Mouse (Mus musculus) limb, embryonic 12.5 days (tissue): Measurements from ENCODE around the gene Enthd1. TPM values are rescaled to one million over a fixed set of nuclear protein-coding genes. Genes with fewer than 3 reads are reported as not detected.

Experiments
- ATAC-seq: fragments of 200-750 bp; cut with Nextera tagmentation; 2 replicates; pipeline ENCODE4 v1.8.0; 2017; ENCODE audit warnings: low read depth, moderate TSS enrichment; ENCODE audit not compliant: insufficient number of reproducible peaks, insufficient read depth, low FRiP score, low TSS enrichment
- H3K27ac ChIP-seq: fragments of 300-500 bp; sonication (generic); 2 replicates; pipeline ENCODE4 v1.5.1; 2016; ENCODE audit warnings: mild to moderate bottlenecking, moderate library complexity
- H3K27me3 ChIP-seq: fragments of 300-500 bp; sonication (generic); 2 replicates; pipeline ENCODE4 v1.6.1; 2016; ENCODE audit warnings: mild to moderate bottlenecking, moderate library complexity
- H3K36me3 ChIP-seq: fragments of 300-500 bp; sonication (generic); 2 replicates; pipeline ENCODE4 v1.6.1; 2016; ENCODE audit warnings: mild to moderate bottlenecking, moderate library complexity
- H3K4me1 ChIP-seq: fragments of 300-500 bp; sonication (generic); replicated peaks from 2 replicates; pipeline ENCODE4 v1.6.1; 2016
- H3K4me2 ChIP-seq: fragments of 300-500 bp; sonication (generic); 2 replicates; pipeline ENCODE4 v1.6.1; 2016; ENCODE audit warnings: mild to moderate bottlenecking, moderate library complexity
- H3K4me3 ChIP-seq: fragments of 300-500 bp; sonication (generic); replicated peaks from 2 replicates; pipeline ENCODE4 v1.5.1; 2016; ENCODE audit warnings: mild to moderate bottlenecking
- H3K9ac ChIP-seq: fragments of 300-500 bp; sonication (generic); replicated peaks from 2 replicates; pipeline ENCODE4 v1.6.1; 2016; ENCODE audit warnings: mild to moderate bottlenecking, moderate library complexity
- H3K9me3 ChIP-seq: fragments of 300-500 bp; sonication (generic); 2 replicates; pipeline ENCODE4 v1.6.1; 2016; ENCODE audit warnings: mild to moderate bottlenecking, moderate library complexity
- WGBS: fragments of 180-500 bp; shearing (Covaris S2); methylation state at CpG from one replicate; pipeline ENCODE4 v1.1.7; 2016; 5-methylcytosine and 5-hydroxymethylcytosine counted together
- polyA plus RNA-seq: library from polyadenylated mRNA; unstranded; fragments of >200 nt; fragmentation: Nextera tagmentation; extraction: Ambion mirVana; gene quantifications from 2 replicates; pipeline ENCODE4 v1.2.1, GENCODE M21; 2016

Enthd1 gene
- polyA plus RNA-seq, result not detected in 2 replicates

DNA sequence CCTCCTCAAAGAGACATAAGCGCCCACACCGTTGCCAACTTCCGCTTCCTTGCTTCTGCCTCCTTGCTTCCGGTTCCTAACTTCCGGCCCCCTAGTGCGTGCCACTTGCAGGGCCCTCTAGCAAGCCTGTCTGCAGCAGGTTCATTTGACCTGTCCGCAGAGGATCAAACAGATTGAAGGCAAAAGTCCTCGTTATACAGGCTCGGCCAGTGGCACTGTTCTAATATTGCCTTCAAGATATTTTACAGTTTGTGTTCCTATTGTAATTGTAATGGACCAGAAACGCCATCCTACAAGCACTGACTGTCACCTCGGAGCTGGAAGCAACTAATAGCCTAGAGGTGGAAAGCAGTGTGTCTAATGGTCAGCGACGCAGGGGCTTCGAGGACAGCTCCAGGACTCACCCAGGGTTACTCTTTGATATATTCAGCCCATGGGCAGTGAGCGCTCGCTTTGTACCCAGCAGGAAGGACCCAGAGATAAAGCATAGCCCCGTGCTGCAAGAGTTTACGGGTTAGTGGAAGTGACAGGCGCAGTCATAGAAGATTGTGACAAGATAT lies at the start of gene Enthd1:
Gene Enthd1, minus strand, starts transcription at position 51 of the 560 bp plus-strand sequence.
- no peak within 1 kb of the TSS for H3K4me2 ChIP-seq
- no peak within 1 kb of the TSS for H3K4me3 ChIP-seq
- H3K4me1 ChIP-seq, result no peaks in the 10 kb centered on the region
- peaks cover under 1% of the 10 kb centered on the region; the same call in 1 of the 2 replicates for H3K27me3 ChIP-seq
- no peak within 1 kb of the TSS for H3K27ac ChIP-seq
- no peak for ATAC-seq
- no peak within 1 kb of the TSS for H3K9ac ChIP-seq
- no peaks in the 10 kb centered on the region for H3K9me3 ChIP-seq
- H3K36me3 ChIP-seq, result no peaks in the 10 kb centered on the region
- WGBS, result 82% methylated on average over 19 of the region's 19 CpGs

DNA sequence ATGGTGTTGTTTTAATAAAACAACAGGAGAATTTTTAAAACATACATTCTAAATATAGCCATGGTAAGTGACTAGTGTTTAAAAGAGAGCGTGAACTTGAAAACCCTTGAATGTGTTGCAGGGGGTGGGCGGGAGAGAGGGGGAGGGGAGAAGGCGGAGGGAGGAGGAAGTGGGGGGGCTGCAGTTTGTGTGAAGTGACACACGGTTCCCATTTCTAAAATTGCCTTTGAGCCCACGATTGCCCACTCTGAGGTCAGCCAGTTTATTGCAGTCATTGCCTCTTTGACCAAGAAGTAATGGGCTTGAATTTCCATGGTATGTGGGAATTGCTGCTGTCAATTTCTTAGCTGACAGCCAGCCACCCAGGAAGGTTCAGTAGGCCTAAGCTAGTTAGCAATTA lies 48.9 kb upstream of the Enthd1 start:
- 27% methylated on average over 5 of the region's 5 CpGs for WGBS
- Histone ChIP-seq H3K4me3 (no peak overlapping the region), H3K9me3 (no peaks in the 10 kb centered on the region), H3K4me2 (peak overlapping the region; percentile 3; the same call in 1 of the 2 replicates), H3K27me3 (peaks cover 24% of the 10 kb centered on the region), H3K4me1 (peaks cover 16% of the 10 kb centered on the region), H3K9ac (no peak overlapping the region), H3K36me3 (no peaks in the 10 kb centered on the region), H3K27ac (no peak overlapping the region)
- ATAC-seq, result no peak

DNA sequence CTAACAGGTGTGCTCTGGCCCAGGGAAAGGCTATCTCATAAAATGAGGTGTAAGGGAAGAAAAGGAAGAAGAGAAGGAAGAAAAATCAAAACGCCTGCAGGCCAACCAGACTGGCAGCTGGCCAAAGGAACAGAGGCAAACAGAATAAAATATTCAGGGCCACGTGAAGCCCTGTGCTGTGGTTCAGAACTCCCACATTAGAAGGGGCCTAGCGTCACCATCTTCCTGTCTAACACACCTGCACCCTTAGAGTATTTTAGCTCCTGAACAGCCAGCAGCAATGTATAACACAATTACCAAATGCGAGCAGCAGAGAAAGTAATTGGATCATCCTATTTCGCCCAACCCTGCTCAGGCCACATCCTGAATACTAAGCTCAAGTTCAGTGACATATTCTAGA lies 46.5 kb upstream of the Enthd1 start:
- H3K27me3 ChIP-seq, result peaks cover 12% of the 10 kb centered on the region
- H3K9ac ChIP-seq, result no peak overlapping the region
- no peak overlapping the region for H3K4me3 ChIP-seq
- H3K4me1 ChIP-seq, result peaks cover 16% of the 10 kb centered on the region
- no peak for ATAC-seq
- H3K27ac ChIP-seq, result no peak overlapping the region
- WGBS, result 79% methylated on average over 5 of the region's 5 CpGs
- H3K36me3 ChIP-seq, result no peaks in the 10 kb centered on the region
- H3K4me2 ChIP-seq, result no peak overlapping the region
- no peaks in the 10 kb centered on the region for H3K9me3 ChIP-seq

DNA sequence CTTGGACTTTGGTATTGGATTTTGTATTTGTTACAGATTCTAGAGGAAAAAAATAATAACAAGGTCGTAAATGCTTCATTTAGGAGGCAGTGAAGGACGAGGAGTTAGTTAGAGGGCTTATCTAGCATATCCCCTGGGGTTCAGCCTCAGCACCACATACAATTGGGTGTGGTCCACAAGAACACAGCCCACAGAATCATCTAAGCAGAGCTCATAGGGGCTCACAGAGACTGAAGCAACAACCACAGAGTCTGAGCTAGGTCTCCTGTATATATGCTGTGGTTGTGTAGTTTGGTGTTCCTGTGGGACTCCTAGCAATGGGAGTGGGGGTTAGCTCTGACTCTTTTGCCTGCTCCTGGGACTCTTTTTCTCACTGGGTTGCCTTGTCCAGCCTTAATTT lies 45.4 kb upstream of the Enthd1 start:
- Histone ChIP-seq H3K9ac (no peak overlapping the region), H3K9me3 (no peaks in the 10 kb centered on the region), H3K27ac (no peak overlapping the region), H3K4me1 (peaks cover 9% of the 10 kb centered on the region), H3K36me3 (no peaks in the 10 kb centered on the region), H3K27me3 (0 out of 2 replicates have a peak, but pooled peaks cover 3% of the 10 kb centered on the region), H3K4me3 (no peak overlapping the region), H3K4me2 (no peak overlapping the region)
- WGBS, result 62% methylated on average over 2 of the region's 2 CpGs
- ATAC-seq, result no peak

DNA sequence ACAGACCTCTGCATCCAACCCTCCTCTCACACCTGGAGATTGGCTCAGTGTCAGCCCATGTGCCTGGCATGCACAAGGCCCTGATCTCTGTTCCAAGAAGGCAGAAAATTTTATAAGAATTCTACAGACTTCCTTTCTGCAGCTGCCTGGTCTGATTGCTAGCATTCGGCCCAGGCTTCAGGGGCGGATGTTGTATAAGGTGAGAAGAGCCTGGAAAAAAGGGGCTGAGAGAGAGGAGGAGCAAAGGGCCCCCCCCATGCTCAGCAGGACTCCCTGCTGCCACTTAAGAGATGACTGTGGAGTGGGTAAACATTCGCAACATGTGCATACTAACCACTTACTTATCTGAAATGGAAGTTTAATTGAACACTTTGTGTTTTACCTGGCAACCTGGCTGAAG lies 43.0 kb upstream of the Enthd1 start:
- Histone ChIP-seq H3K4me2 (no peak overlapping the region), H3K27ac (no peak overlapping the region), H3K27me3 (no peaks in the 10 kb centered on the region), H3K4me1 (peaks cover 2% of the 10 kb centered on the region; the same call in 1 of the 2 replicates), H3K9me3 (peaks cover 6% of the 10 kb centered on the region), H3K4me3 (no peak overlapping the region), H3K36me3 (no peaks in the 10 kb centered on the region), H3K9ac (no peak overlapping the region)
- no peak for ATAC-seq
- 74% methylated on average over 3 of the region's 3 CpGs for WGBS

DNA sequence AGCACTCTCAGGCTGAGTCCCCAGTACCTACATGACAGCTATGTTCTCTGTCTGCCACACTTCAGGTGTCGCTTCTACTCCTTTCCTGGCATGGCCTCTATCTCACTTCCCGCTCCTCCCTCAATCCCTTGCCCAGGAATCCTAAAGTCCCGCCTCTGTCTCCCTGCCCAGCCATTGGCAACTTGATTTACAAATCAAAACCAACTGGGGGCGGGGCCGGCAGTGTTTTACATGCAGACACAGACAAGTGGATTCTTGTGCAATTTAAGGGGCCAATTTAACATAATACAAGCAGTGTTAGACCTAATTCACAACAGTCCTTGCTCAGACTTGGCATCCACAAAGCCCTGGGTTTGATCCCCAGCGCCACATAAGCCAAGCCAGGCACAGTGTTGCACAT lies 39.1 kb upstream of the Enthd1 start:
- Histone ChIP-seq H3K4me1 (peaks cover 31% of the 10 kb centered on the region), H3K9ac (no peak overlapping the region), H3K9me3 (peaks cover 6% of the 10 kb centered on the region), H3K27me3 (no peaks in the 10 kb centered on the region), H3K27ac (no peak overlapping the region), H3K4me2 (no peak overlapping the region), H3K36me3 (no peaks in the 10 kb centered on the region), H3K4me3 (no peak overlapping the region)
- no peak for ATAC-seq
- WGBS, result 88% methylated on average over 6 of the region's 6 CpGs

DNA sequence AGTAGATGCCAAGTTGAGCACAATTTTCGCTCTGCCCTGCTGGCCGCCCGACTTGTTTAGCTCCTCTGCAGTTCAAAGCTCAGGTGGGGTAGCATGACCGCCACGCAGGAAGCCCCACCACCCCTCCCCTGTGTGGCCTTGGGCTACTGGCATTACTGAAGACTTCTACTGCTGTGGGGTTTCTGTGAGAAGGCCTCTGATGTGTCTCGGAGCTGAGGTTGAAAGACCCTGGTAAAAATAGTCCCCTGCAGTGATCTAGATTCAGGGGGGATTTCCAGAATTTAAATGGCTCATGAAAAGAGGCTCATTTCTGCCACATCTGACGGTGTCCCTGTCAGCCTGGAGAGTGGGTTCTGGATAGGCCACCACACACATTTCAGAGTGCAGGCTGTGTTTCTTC lies 37.5 kb upstream of the Enthd1 start:
- WGBS, result 47% methylated on average over 7 of the region's 7 CpGs
- no peak for ATAC-seq
- Histone ChIP-seq H3K27me3 (no peaks in the 10 kb centered on the region), H3K4me1 (peaks cover 38% of the 10 kb centered on the region), H3K36me3 (no peaks in the 10 kb centered on the region), H3K9me3 (peaks cover 6% of the 10 kb centered on the region), H3K4me2 (no peak overlapping the region), H3K4me3 (no peak overlapping the region), H3K9ac (no peak overlapping the region), H3K27ac (no peak overlapping the region)

DNA sequence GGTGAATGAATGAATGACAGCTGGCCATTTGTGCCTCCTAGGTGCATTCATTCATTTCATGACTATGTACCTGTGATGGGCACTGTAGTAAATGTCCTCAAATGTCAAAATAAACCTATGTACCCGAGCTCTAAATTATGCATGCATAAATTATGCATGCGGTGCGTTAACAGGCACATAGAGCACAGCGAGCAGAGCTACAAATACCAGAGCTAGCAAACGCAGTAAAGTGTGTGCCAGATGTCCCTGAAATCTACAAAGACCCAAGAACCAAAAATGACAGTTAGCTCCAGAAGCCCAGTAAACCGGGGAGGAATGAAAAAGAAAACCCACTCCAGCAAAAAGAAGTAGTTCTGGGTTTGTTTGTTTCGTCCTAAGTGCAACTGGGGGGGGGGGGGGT lies 36.5 kb upstream of the Enthd1 start:
- 51% methylated on average over 7 of the region's 7 CpGs for WGBS

DNA sequence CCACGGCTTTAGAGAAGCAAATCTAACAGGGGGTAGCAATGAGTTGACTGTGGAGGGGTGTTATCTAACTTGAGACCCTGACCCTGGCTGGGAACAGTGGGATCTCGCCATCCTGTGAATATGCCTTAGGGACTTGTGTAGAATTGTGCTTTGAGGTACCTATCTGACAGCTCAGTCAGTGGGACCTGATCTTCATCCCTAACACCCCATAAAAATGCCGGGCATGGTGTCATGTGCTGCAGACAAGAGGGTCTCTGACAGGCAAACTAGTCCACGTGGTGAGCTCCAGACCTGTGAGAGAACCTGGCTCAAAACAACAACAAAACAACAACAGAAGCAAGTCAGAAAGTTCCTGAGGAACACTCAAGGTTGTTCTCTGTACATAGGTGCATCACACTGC lies 34.9 kb upstream of the Enthd1 start:
- no peak overlapping the region for H3K4me2 ChIP-seq
- H3K4me1 ChIP-seq, result peaks cover 52% of the 10 kb centered on the region
- H3K9me3 ChIP-seq, result peaks cover 6% of the 10 kb centered on the region
- H3K4me3 ChIP-seq, result no peak overlapping the region
- no peaks in the 10 kb centered on the region for H3K27me3 ChIP-seq
- WGBS, result 22% methylated on average over 4 of the region's 4 CpGs
- no peak overlapping the region for H3K27ac ChIP-seq
- no peak for ATAC-seq
- H3K9ac ChIP-seq, result no peak overlapping the region
- no peaks in the 10 kb centered on the region for H3K36me3 ChIP-seq

More for the DNA sequence above, 36.5 kb upstream of the Enthd1 start:
- H3K36me3 ChIP-seq, result no peaks in the 10 kb centered on the region
- H3K27me3 ChIP-seq, result no peaks in the 10 kb centered on the region
- H3K4me3 ChIP-seq, result no peak overlapping the region
- ATAC-seq, result no peak
- H3K27ac ChIP-seq, result peak overlapping the region; percentile 35; the same call in 1 of the 2 replicates
- H3K9me3 ChIP-seq, result peaks cover 6% of the 10 kb centered on the region
- no peak overlapping the region for H3K9ac ChIP-seq
- no peak overlapping the region for H3K4me2 ChIP-seq
- H3K4me1 ChIP-seq, result peaks cover 40% of the 10 kb centered on the region

DNA sequence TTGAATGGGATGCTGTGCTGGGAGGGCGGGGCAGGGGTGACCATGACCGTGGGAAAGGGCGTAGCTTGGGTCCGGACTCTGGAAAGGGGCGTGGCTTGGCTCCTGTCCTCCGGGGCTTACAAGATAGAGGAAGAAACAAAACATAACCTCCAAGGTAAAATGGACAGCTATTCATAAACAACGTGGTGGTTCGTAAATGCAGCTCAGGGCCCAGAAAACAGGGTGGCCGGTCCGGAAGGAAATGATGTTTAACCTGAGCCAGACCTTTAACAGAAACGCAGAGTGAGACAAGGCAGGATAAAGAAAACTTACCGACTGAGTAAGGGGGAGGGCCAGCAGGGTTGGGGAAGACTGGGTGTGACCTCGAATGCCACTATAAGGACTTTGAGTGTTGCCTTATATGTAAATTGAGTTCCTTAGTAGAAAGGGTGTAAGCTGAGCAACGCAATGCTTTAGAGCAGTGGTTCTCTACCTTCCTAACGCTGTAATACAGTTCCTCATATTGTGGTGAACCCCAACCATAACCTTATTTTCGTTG lies 34.3 kb upstream of the Enthd1 start:
- Histone ChIP-seq H3K4me1 (peaks cover 55% of the 10 kb centered on the region), H3K27ac (no peak overlapping the region), H3K9me3 (peaks cover 4% of the 10 kb centered on the region), H3K36me3 (no peaks in the 10 kb centered on the region), H3K4me3 (no peak overlapping the region), H3K4me2 (peak overlapping the region; percentile 40), H3K9ac (no peak overlapping the region), H3K27me3 (no peaks in the 10 kb centered on the region)
- 29% methylated on average over 16 of the region's 16 CpGs for WGBS
- ATAC-seq, result no peak

DNA sequence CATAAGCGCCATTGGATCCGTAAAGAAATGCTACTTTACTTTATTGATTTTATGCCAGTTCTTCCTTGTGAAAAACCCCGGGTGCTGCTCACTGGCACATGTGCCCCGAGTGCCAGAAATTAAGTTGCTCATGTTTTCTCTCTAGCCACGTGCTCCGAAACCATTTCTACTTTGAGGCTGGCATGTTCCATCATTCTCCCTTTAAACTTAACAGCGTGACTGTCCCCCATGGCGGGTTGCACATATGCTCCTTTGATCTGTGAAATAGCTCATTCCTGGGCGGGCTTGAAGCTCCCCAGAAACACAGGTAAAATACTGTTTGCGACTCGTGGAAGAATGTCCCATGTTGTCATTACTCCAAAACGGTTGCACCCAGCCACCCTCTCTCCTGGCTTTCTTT lies 33.8 kb upstream of the Enthd1 start:
- H3K27me3 ChIP-seq, result no peaks in the 10 kb centered on the region
- H3K9ac ChIP-seq, result no peak overlapping the region
- no peaks in the 10 kb centered on the region for H3K36me3 ChIP-seq
- H3K9me3 ChIP-seq, result no peaks in the 10 kb centered on the region
- H3K4me1 ChIP-seq, result peaks cover 61% of the 10 kb centered on the region
- no peak overlapping the region for H3K4me3 ChIP-seq
- peak overlapping the region; percentile 40 for H3K4me2 ChIP-seq
- no peak for ATAC-seq
- 42% methylated on average over 12 of the region's 12 CpGs for WGBS
- no peak overlapping the region for H3K27ac ChIP-seq

DNA sequence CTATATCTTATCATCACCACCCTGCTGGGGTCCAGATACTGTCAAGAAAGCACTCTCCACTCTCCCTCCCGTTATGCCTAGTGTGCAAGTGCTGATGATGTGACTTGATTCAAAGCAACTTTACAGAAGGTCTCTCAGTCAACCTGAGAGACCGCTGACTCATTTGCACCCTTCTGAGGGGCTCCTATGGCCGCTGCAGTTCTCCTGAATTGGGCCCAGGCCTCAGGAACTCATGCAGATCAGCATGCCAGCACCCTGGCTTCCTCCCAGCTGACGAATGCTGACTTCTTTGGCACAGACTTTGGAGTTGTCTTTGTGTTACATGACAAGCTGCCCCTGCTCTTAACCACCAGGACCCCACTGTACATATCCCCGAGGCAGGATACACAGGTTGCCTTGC lies 28.9 kb upstream of the Enthd1 start:
- Histone ChIP-seq H3K4me3 (no peak overlapping the region), H3K9me3 (no peaks in the 10 kb centered on the region), H3K9ac (no peak overlapping the region), H3K4me1 (peaks cover 32% of the 10 kb centered on the region), H3K36me3 (no peaks in the 10 kb centered on the region), H3K27me3 (no peaks in the 10 kb centered on the region), H3K27ac (no peak overlapping the region), H3K4me2 (no peak overlapping the region)
- WGBS, result 70% methylated on average over 5 of the region's 5 CpGs
- no peak for ATAC-seq
